Mouse (Mus musculus) cerebellum, adult (tissue): Measurements from ENCODE around the gene Robo2.
A peak's percentile ranks its signal among the peaks of the same experiment; 100 is the strongest.

Experiments
- ATAC-seq: cut with Nextera tagmentation; 2 replicates; pipeline ENCODE4 v1.9.2; 2017; ENCODE audit warnings: mild to moderate bottlenecking, moderate library complexity, mixed read lengths; ENCODE audit not compliant: insufficient number of reproducible peaks, low FRiP score, low TSS enrichment

Gene Robo2

GRCm38 (mm10) chr16:73863748-73864147 is 547.9 kb downstream of the Robo2 start:
- peak; percentile 63; the same call in 1 of the 2 replicates for ATAC-seq

DNA sequence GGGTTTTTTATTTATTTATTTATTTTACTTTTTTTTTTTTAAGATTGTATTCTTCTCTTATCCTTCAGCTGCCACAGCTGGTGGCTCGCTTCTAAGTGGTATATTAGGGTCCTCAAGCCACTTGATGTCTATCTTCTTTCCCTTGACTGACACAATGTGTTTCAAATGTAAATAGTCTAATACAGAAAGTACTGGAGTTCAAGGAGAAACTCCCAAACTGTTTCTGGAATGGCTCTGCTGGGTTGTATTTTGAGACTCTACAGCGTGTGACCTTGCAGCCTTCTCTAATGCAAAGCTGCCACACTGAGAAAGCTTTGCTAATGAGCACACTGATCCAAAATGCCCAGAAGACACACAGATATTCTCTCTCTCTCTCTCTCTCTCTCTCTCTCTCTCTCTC is 552.9 kb downstream of the Robo2 start:
- no peak for ATAC-seq

DNA sequence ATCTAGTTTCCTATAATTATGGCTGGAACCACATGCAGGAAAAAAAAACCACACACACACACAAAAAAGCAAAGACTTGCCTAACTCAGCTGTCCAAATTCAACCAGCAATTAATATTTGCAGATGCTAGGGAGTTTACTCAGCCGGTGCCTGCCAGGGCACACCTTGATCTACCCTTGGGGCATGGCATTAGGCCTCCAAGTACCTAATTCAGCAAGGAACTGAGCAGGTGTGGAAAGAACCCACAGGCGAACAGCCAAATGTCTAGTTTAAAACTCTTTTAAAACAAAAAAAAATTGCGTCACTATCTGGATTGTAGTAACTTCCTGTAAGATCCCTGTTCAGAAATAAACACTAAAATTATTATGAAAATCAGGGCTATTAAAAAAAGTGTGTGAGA is 555.8 kb downstream of the Robo2 start:
- ATAC-seq = no peak
